In genomic region chr9:45546024-45546638, GRCm38 (mm10) we compare ENCODE assay signal across 9 mouse cellular contexts.
DNase-seq lines count a peak whose midpoint lies in the region; ATAC-seq lines count a peak whose summit lies in the region.
"Had no signal": no experiment of that assay in that cellular context is flagged by ENCODE, and none has a peak within 500 bp of the region (broad histone marks: within the 10 kb centered on the region; RNA-seq: fewer than 3 reads in every experiment).

No protein-coding gene starts in this region.

- H3K36me3 ChIP-seq in liver, embryonic 11.5 days (ENCODE audit: control insufficient read depth, insufficient read depth, low read length): no peaks in the 10 kb centered on the region
- no peaks in the 10 kb centered on the region for H3K36me3 ChIP-seq in forebrain, embryonic 11.5 days (ENCODE audit: control insufficient read depth, insufficient read depth, low read length)
- no peaks in the 10 kb centered on the region for H3K36me3 ChIP-seq in hindbrain, embryonic 15.5 days
- H3K36me3 ChIP-seq: heart, embryonic 15.5 days had no signal

- H3K4me1 ChIP-seq in liver, embryonic 11.5 days (replicated peaks; ENCODE audit: control insufficient read depth, insufficient read depth, low read length): no peaks in the 10 kb centered on the region
- peaks cover 13% of the 10 kb centered on the region for H3K4me1 ChIP-seq in forebrain, embryonic 11.5 days (replicated peaks; ENCODE audit: control insufficient read depth, insufficient read depth, low read length)
- peaks cover 49% of the 10 kb centered on the region for H3K4me1 ChIP-seq in hindbrain, embryonic 15.5 days (replicated peaks)
- H3K4me1 ChIP-seq: heart, embryonic 15.5 days had no signal

- no peak overlapping the region for H3K4me2 ChIP-seq in liver, embryonic 11.5 days
- H3K4me2 ChIP-seq in forebrain, embryonic 11.5 days (ENCODE audit: low read depth, low read length, severe bottlenecking): no peak overlapping the region
- H3K4me2 ChIP-seq in hindbrain, embryonic 15.5 days: no peak overlapping the region
- H3K4me2 ChIP-seq: heart, embryonic 15.5 days had no signal

- no peak overlapping the region for H3K9ac ChIP-seq in liver, embryonic 11.5 days (ENCODE audit: low read depth, low read length)
- H3K9ac ChIP-seq in forebrain, embryonic 11.5 days (ENCODE audit: low read length): no peak overlapping the region
- H3K9ac ChIP-seq in hindbrain, embryonic 15.5 days: no peak overlapping the region
- H3K9ac ChIP-seq: heart, embryonic 15.5 days had no signal

- H3K27me3 ChIP-seq in liver, embryonic 11.5 days (replicated peaks; ENCODE audit: control insufficient read depth, insufficient read depth, low read length): no peaks in the 10 kb centered on the region
- H3K27me3 ChIP-seq in forebrain, embryonic 11.5 days (ENCODE audit: control insufficient read depth, insufficient read depth, low read length): no peaks in the 10 kb centered on the region
- H3K27me3 ChIP-seq in hindbrain, embryonic 15.5 days: no peaks in the 10 kb centered on the region

- H3K4me3 ChIP-seq in liver, embryonic 11.5 days (ENCODE audit: low read depth, low read length): no peak overlapping the region
- no peak overlapping the region for H3K4me3 ChIP-seq in forebrain, embryonic 11.5 days (ENCODE audit: low read depth, low read length)
- H3K4me3 ChIP-seq in hindbrain, embryonic 15.5 days: no peak overlapping the region
- H3K4me3 ChIP-seq: heart, embryonic 15.5 days had no signal

- no peaks in the 10 kb centered on the region for H3K9me3 ChIP-seq in liver, embryonic 11.5 days (ENCODE audit: control insufficient read depth, low read length)
- no peaks in the 10 kb centered on the region for H3K9me3 ChIP-seq in forebrain, embryonic 11.5 days (ENCODE audit: control insufficient read depth, low read length)
- H3K9me3 ChIP-seq in hindbrain, embryonic 15.5 days: no peaks in the 10 kb centered on the region
- H3K9me3 ChIP-seq: heart, embryonic 15.5 days had no signal

- ATAC-seq in liver, embryonic 11.5 days (replicated peaks; ENCODE audit: low FRiP score): no peak
- no peak for ATAC-seq in forebrain, embryonic 11.5 days (replicated peaks; ENCODE audit: low FRiP score)
- ATAC-seq in hindbrain, embryonic 15.5 days (ENCODE audit: low FRiP score, low read depth): no peak
- ATAC-seq: Patski had no signal

- no peak overlapping the region for H3K27ac ChIP-seq in liver, embryonic 11.5 days (ENCODE audit: low read depth, low read length)
- H3K27ac ChIP-seq in forebrain, embryonic 11.5 days (ENCODE audit: low read depth, low read length): peak overlapping the region; percentile 53; the same call in 1 of the 2 replicates
- 0 out of 2 replicates have a peak overlapping the region, but pooled peaks have one; percentile 13 for H3K27ac ChIP-seq in hindbrain, embryonic 15.5 days (replicated peaks)
- H3K27ac ChIP-seq: heart, embryonic 15.5 days had no signal

- 49% methylated on average over 13 of the region's 13 CpGs for WGBS in liver, embryonic 11.5 days
- 43% methylated on average over 13 of the region's 13 CpGs for WGBS in forebrain, embryonic 11.5 days
- WGBS in hindbrain, embryonic 15.5 days: 39% methylated on average over 13 of the region's 13 CpGs

- DNase-seq in liver: peak; percentile 9
- DNase-seq in liver, embryonic 11.5 days (ENCODE audit: low spot score): no peak
- peak; percentile 68 for DNase-seq in forebrain, embryonic 11.5 days (ENCODE audit: low spot score)
- peak; percentile 97 for DNase-seq in retina, adult 2 months (ENCODE audit: low read depth, low spot score)
- no peak for DNase-seq in urinary bladder, postnatal 36 days (ENCODE audit: low spot score in 2 of 2)
- DNase-seq in cerebellum, adult 9-11 months: no peak

Comparison
In these comparisons a context has a peak if more than half of its experiments do, and no peak if none do; other contexts are left out.
1. DNase-seq: peak in liver (single experiment), forebrain, embryonic 11.5 days (single experiment) and retina, adult 2 months (single experiment); none in liver, embryonic 11.5 days (single experiment), urinary bladder, postnatal 36 days (0 of 2) and cerebellum, adult 9-11 months (single experiment).